Mouse (Mus musculus) lung, postnatal 0 days (tissue): ENCODE data around the gene Olfr49.

Experiments
- CTCF ChIP-seq: IDR thresholded peaks from 2 replicates; pipeline ENCODE4 v1.5.1; 2016; ENCODE audit warnings: antibody characterized with exemption, mild to moderate bottlenecking
- EP300 ChIP-seq: IDR thresholded peaks from 2 replicates; pipeline ENCODE4 v1.6.1; 2016; ENCODE audit warnings: antibody characterized with exemption, mild to moderate bottlenecking, control low read depth

- TF ChIP-seq EP300 = peak; percentile 88
- TF ChIP-seq CTCF = no peak
Observed at GRCm38 (mm10) chr14:54232143-54232542, 52.6 kb downstream of the Olfr49 start.
